Mouse (Mus musculus): ENCODE results near the gene Nr2f2. TPM values are rescaled to one million over a fixed set of nuclear protein-coding genes. Genes with fewer than 3 reads are reported as not detected.

Nr2f2 gene
- polyA plus RNA-seq, 1 experiment: 13.0 TPM

- Histone ChIP-seq H3K27me3 (ENCODE audit: control insufficient read depth, insufficient read depth, insufficient read length) (no peaks in the 10 kb centered on the region), H3K36me3 (ENCODE audit: control insufficient read depth, insufficient read depth) (peaks cover 19% of the 10 kb centered on the region), H3K79me3 (ENCODE audit: low read depth) (peaks cover 41% of the 10 kb centered on the region), H3K4me3 (ENCODE audit: insufficient read depth, poor library complexity, severe bottlenecking) (peak overlapping the region; percentile 80), H3ac (ENCODE audit: control insufficient read depth, insufficient read length, low read depth) (peak overlapping the region; percentile 70), H3K79me2 (ENCODE audit: control insufficient read depth, insufficient read depth) (peaks cover 59% of the 10 kb centered on the region)
- TF ChIP-seq MAX (IDR thresholded peaks at IDR 0.05) (peak; percentile 86), CTCF (IDR thresholded peaks at IDR 0.05; ENCODE audit: control insufficient read depth, insufficient read depth, insufficient read length) (no peak), MYOD1 (IDR thresholded peaks at IDR 0.05; ENCODE audit: control insufficient read depth, insufficient read length, low read depth) (no peak), CEBPB (IDR thresholded peaks at IDR 0.05; ENCODE audit: low read depth) (no peak), USF1 (IDR thresholded peaks at IDR 0.05; ENCODE audit: low read depth) (no peak), MYOG (IDR thresholded peaks at IDR 0.05; ENCODE audit: control insufficient read depth, extremely low read depth, insufficient read length) (no peak), FOSL1 (IDR thresholded peaks at IDR 0.05; ENCODE audit: insufficient read depth, low read length, poor library complexity, severe bottlenecking) (no peak)
Measured at GRCm38 (mm10) chr7:70359791-70360581, 6.5 kb downstream of the Nr2f2 start.

DNA sequence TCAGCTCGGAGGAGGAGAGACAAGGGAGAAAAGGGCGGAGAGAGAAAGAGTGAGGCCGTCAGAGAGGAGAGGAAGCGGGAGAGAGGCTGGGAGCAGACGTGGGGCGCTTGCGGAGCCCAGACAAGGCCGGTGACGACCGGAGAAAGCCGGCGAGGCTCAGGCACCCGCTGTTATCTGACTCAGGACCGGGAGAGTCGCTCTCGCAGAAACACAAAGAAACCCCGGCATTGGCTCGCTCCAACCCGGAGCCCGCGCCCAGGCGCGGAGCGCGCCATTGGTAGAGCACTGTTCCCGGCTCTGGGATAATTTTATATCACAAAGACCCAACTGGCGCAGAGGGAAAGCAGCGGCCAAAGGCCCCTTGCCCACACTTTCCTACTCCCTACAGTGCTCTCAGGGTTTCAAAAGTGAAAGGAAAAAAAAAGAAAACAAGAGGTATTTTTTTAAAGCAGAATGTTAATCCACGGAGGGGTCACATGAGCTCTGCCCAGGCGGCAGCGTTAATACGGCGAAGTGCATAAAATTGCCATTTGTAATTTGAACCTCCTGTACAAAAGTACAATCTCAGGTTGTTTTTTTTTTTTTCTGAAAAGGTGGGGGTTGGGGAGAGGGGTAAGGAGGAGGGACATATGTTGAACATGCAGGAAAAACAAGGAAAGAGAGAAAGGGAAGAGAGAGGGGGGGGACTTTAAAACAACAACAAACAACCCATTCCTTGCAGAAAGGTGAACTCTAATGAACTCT is 7.5 kb downstream of the Nr2f2 start:
- Histone ChIP-seq H3ac (ENCODE audit: control insufficient read depth, insufficient read length, low read depth) (peak overlapping the region; percentile 73), H3K4me3 (ENCODE audit: insufficient read depth, poor library complexity, severe bottlenecking) (peak overlapping the region; percentile 80), H3K79me3 (ENCODE audit: low read depth) (peaks cover 43% of the 10 kb centered on the region), H3K27me3 (ENCODE audit: control insufficient read depth, insufficient read depth, insufficient read length) (no peaks in the 10 kb centered on the region), H3K36me3 (ENCODE audit: control insufficient read depth, insufficient read depth) (peaks cover 27% of the 10 kb centered on the region), H3K79me2 (ENCODE audit: control insufficient read depth, insufficient read depth) (peaks cover 64% of the 10 kb centered on the region)
- TF ChIP-seq MAX (IDR thresholded peaks at IDR 0.05): no peak
- TF ChIP-seq USF1 (IDR thresholded peaks at IDR 0.05; ENCODE audit: low read depth): peak; percentile 76
- no peak for TF ChIP-seq FOSL1 (IDR thresholded peaks at IDR 0.05; ENCODE audit: insufficient read depth, low read length, poor library complexity, severe bottlenecking)
- no peak for TF ChIP-seq MYOD1 (IDR thresholded peaks at IDR 0.05; ENCODE audit: control insufficient read depth, insufficient read length, low read depth)
- TF ChIP-seq MYOG (IDR thresholded peaks at IDR 0.05; ENCODE audit: control insufficient read depth, extremely low read depth, insufficient read length): no peak
- no peak for TF ChIP-seq CEBPB (IDR thresholded peaks at IDR 0.05; ENCODE audit: low read depth)

DNA sequence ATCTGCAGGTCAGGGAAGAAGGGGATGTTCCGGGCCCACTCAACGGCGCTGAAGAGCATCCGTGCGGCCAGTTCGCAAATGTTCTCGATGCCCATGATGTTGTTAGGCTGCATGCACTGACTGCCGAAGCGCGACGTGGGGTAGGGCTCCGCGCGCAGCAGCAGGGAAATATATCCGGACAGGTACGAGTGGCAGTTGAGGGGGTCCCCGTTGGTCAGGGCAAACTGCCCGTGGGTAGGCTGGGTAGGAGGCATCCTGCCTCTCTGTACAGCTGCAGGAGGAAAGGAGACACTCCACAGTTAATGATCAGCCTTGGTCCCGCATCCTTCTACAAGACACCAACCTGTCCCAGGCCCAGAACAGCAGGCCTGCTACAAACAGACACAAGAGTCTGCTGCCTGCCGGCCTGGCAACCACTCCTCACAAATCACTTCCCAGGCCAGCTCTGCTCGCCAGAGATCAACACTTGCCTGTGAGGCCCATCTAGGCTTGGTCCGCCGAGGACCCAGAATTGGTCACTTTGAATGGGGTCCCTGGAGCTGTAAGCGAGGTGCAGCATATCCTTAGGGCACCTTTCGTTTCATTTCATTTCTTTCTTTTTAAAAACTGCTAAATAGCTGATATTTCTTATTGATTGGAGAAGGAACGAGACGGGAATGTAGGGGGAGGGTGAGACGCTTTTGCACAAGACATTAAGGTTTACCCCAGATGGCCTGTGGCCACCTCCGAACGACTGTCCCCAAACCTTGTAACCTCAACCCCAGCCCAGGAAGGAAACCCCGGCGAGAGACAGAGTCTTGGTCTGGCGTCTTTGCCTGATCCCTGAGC is 8.3 kb downstream of the Nr2f2 start:
- peak overlapping the region; percentile 73 for H3ac ChIP-seq (ENCODE audit: control insufficient read depth, insufficient read length, low read depth)
- peaks cover 46% of the 10 kb centered on the region for H3K79me3 ChIP-seq (ENCODE audit: low read depth)
- H3K4me3 ChIP-seq (ENCODE audit: insufficient read depth, poor library complexity, severe bottlenecking): peak overlapping the region; percentile 80
- no peak for TF ChIP-seq USF1 (IDR thresholded peaks at IDR 0.05; ENCODE audit: low read depth)
- no peak for TF ChIP-seq MYOG (IDR thresholded peaks at IDR 0.05; ENCODE audit: control insufficient read depth, extremely low read depth, insufficient read length)
- peaks cover 35% of the 10 kb centered on the region for H3K36me3 ChIP-seq (ENCODE audit: control insufficient read depth, insufficient read depth)
- H3K79me2 ChIP-seq (ENCODE audit: control insufficient read depth, insufficient read depth): peaks cover 66% of the 10 kb centered on the region
- H3K27me3 ChIP-seq (ENCODE audit: control insufficient read depth, insufficient read depth, insufficient read length): no peaks in the 10 kb centered on the region

- Histone ChIP-seq H3ac (ENCODE audit: control insufficient read depth, insufficient read length, low read depth) (no peak overlapping the region), H3K79me3 (ENCODE audit: low read depth) (peaks cover 50% of the 10 kb centered on the region), H3K4me3 (ENCODE audit: insufficient read depth, poor library complexity, severe bottlenecking) (no peak overlapping the region), H3K36me3 (ENCODE audit: control insufficient read depth, insufficient read depth) (peaks cover 39% of the 10 kb centered on the region), H3K79me2 (ENCODE audit: control insufficient read depth, insufficient read depth) (peaks cover 72% of the 10 kb centered on the region), H3K27me3 (ENCODE audit: control insufficient read depth, insufficient read depth, insufficient read length) (no peaks in the 10 kb centered on the region)
- no peak for TF ChIP-seq USF1 (IDR thresholded peaks at IDR 0.05; ENCODE audit: low read depth)
- TF ChIP-seq MAX (IDR thresholded peaks at IDR 0.05): no peak
- no peak for TF ChIP-seq MYOG (IDR thresholded peaks at IDR 0.05; ENCODE audit: control insufficient read depth, extremely low read depth, insufficient read length)
- TF ChIP-seq MYOD1 (IDR thresholded peaks at IDR 0.05; ENCODE audit: control insufficient read depth, insufficient read length, low read depth): no peak
- no peak for TF ChIP-seq CEBPB (IDR thresholded peaks at IDR 0.05; ENCODE audit: low read depth)
- no peak for TF ChIP-seq FOSL1 (IDR thresholded peaks at IDR 0.05; ENCODE audit: insufficient read depth, low read length, poor library complexity, severe bottlenecking)
- TF ChIP-seq CTCF (IDR thresholded peaks at IDR 0.05; ENCODE audit: control insufficient read depth, insufficient read depth, insufficient read length): no peak
Measured at GRCm38 (mm10) chr7:70357516-70358019, 9.0 kb downstream of the Nr2f2 start.

GRCm38 (mm10) chr7:70356691-70357515 is 9.6 kb downstream of the Nr2f2 start:
- Histone ChIP-seq H3K27me3 (ENCODE audit: control insufficient read depth, insufficient read depth, insufficient read length) (no peaks in the 10 kb centered on the region), H3ac (ENCODE audit: control insufficient read depth, insufficient read length, low read depth) (no peak overlapping the region), H3K79me2 (ENCODE audit: control insufficient read depth, insufficient read depth) (peaks cover 79% of the 10 kb centered on the region), H3K36me3 (ENCODE audit: control insufficient read depth, insufficient read depth) (peaks cover 39% of the 10 kb centered on the region), H3K4me3 (ENCODE audit: insufficient read depth, poor library complexity, severe bottlenecking) (no peak overlapping the region), H3K79me3 (ENCODE audit: low read depth) (peaks cover 55% of the 10 kb centered on the region)
- TF ChIP-seq MYOG (IDR thresholded peaks at IDR 0.05; ENCODE audit: control insufficient read depth, extremely low read depth, insufficient read length) (no peak), MAX (IDR thresholded peaks at IDR 0.05) (no peak), USF1 (IDR thresholded peaks at IDR 0.05; ENCODE audit: low read depth) (no peak), MYOD1 (IDR thresholded peaks at IDR 0.05; ENCODE audit: control insufficient read depth, insufficient read length, low read depth) (no peak), CTCF (IDR thresholded peaks at IDR 0.05; ENCODE audit: control insufficient read depth, insufficient read depth, insufficient read length) (no peak)

Data from C2C12 (cell line).